Mouse (Mus musculus) NIH3T3 (cell line): ENCODE measurements at regions not wholly inside any gene's neighbourhood (a gene's known extent, or its start where the extent isn't known, plus 50 kb on each side); places are given as distances from the start of the nearest gene placed in this dataset.

Source experiments
- DNase-seq: peaks from one replicate; pipeline ENCODE4 v3.0.0-alpha.2; 2012; ENCODE audit warnings: low read depth

DNA sequence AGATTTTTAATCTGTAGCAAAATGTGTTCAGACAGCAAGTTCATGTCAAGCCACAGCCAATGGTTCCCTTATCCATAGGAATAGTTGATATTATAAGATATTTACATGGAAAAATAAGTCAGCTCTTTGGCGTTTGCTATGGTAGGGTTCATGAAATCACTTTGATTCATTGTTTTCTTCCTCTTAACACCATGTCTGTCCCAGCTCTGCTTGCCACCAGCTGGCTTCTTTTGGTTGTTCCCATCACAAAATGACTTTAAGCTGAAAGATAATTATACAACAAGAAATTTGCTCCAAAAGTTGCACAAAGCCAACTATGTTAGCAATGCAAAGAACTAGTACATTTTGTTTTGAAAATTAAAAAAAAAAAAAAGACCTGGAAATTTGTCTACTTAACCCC is 99.9 kb upstream of the Tcf21 start:
- DNase-seq: no peak

DNA sequence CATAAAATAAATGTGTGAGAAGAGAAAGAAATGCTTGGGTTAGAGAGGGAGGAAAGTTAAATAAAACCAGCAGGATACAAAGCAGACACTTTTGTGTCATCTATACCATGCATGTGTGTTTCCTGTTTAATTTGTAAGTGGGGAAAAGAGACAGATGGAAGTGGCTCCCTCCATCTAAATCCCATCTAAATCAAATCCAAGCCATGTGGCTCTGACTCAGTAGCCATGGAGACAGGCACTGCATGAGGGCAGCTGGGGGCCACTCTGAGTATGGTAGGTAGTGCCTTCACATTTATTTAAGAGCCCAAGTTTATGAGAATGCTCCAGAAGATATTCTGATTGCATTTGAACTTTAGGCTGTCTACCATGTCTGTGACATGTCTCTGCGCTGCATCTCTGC is 97.8 kb upstream of the Tcf21 start:
- no peak for DNase-seq

DNA sequence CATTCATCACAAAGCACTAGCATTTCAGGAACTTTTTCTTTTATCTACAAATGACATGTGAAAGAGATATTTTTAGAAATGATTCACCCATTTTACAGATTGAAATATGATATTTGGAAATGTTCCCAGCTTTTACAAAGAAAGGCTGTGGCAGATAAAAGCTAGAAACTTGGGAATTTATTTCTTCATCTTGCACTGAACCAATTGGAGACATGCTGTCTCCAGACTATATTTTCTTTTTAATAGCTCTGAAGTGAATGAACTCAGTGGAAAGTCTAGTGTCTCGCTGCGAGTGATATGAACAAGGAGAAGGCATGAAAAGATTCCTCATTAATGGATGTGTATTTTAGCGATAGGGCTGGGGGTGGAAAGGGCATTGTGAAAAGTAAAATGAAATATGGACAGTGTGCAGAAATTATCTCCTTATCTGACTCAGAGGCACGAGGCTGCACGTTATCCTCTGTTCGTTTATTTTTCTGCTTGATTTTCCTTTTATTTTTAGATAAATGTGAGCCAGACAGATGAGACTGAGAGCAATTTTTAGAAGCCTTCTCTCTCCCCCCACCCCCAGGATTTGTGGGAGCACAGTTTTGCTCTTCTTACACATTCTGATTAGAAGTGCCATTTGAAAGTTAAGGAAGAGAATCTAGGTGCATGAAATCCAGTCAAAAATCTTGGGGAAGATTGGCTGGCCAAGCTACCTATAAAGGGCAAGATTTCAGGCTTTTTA is 96.0 kb upstream of the Tcf21 start:
- DNase-seq: no peak

DNA sequence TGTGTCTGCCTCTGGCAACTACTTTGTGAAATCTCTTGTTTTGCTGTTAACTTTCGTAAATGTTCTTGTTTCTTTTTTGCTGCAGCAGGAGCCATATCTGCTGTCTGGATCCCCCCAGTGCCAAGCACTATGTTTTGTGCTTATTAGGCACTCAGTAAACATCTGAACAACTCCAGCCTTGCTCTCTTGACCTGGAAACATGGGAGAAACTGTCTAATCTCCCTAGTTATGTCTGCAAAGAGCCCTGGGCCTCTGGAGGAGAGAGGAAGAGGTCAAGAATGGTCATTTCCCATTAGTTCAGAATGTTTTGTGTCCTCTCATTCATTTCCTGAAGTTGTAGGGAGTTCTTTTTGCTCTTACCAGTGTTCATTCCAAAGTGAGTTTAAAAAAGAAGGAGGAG is 93.1 kb upstream of the Tcf21 start:
- DNase-seq: no peak

DNA sequence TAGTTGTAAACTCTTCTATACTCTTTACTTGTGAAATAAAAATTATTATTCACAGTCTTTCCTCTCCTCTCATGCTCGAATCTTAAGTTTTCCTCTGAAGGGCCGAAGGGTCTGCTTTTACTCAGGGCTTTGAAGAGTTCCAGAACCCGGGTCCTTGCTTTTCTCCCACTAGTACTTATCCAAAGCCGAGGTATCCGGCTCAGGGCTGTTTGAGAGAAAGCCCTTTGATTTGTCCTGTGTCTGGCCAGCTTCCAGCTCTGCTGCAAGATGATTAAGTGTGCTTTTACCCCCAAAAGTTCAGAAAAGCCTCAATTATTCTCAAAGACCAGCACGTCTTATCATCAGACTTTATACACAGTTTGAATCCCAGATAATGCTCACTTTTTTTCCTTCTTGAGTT is 88.7 kb upstream of the Tcf21 start:
- DNase-seq: no peak

DNA sequence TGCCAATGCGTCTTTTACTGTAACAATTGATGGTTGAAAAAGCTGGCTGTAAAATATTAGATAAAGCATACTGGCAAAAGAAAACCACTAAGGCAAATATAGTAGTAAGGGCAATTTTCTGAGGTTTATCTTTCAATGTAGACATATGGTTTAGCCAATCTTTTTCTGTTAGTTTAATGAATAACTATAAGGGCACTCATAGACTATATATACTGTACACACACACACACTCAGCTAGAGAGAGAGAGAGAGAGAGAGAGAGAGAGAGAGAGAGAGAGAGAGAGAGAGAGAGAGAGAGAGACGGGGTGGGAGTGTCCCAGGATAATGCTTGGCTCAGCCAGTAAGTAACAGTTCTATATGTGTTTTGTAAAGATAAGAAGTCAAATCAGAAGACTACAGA is 85.3 kb upstream of the Tcf21 start:
- no peak for DNase-seq

DNA sequence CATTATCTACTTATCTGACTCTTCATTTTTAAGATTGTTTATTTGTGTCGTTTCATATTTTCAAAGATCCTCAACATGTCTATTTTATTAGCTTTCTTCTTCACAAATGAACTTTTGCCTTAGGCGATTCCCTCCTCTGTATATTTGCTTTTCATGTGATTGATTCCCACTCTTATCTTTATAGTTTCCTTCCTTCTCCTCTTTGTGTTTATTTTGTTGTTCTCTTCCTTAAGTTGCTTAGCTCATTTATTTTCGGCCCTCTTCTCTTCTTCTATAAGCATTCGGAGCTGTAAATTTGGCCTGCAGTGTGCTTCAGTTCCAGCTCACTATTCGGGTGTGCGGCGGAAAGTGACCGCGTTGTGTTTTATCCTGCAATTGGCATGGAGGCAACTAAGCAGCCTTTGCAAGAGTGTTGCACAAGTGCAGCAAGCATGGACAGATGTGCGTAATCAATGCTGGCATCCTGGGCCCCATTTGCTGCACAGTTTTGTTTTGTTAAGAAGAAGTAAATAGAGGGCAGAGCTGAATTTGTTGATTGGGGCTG is 73.5 kb upstream of the Tcf21 start:
- DNase-seq: no peak

DNA sequence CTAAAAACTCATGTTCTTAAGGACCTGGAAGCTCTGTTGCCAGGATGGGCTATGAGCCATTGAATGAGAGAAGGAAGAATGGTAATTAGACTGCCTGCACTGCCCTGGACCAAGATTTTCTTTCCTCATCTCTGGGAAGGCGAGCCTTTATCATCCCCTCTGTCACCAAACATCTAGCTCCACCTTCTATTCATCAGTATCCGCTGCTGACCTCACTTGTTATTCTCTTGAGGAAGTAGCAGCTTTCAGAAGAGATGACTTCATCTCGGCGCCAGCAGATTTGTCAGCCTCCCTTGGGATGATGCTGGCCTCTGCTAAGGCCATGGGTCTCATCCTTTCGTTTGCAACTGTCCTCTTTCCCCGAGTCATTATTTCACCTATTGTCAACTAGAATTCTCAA is 67.5 kb upstream of the Tcf21 start:
- DNase-seq: no peak

DNA sequence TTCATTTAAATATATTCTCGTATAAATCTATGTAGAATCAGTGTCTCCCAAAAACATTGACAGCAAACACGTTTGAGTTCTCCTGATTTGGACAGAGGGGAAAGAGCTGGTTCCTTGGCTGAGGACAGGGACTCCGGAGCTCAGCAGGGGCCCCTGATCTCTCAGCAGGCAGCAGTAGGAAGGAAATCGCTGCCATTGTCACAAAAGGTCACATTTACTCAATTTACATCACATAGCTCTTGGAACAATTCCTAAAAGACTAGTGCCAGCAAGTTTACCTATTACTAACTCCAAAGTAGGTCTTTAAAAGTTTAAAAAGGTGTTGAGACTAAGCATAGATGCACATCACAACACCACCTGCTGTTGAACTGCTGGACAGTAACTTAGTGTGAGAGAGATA is 59.7 kb upstream of the Tcf21 start:
- no peak for DNase-seq

DNA sequence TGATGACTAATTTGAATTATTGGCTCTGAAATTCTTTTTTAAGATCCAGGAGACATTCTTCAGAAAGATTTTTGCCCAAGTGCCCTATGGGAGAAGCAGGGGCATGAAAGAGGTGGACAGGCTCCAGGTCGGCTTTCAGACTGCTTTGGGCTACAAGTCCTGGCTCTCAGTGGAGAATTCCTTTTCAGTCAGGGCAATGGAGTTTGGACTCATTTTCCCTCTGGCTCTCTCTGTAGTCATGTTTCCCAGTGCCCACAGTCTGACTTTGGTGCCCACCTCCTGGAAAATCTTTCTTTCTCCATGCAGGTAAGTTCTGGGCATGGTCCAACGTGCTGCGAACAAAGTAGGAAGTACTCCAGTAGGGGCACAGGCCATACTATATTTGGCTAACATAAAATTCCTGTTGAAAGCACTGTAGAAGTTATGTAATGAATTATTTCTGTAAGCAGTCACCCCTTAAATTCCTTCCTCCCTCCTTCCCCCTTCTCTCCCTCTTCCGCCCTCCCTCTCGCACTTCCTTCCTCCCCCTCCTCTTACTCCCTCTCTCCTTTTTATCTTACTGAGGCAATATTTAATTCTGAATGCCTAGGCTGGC is 57.7 kb upstream of the Tcf21 start:
- DNase-seq: no peak

DNA sequence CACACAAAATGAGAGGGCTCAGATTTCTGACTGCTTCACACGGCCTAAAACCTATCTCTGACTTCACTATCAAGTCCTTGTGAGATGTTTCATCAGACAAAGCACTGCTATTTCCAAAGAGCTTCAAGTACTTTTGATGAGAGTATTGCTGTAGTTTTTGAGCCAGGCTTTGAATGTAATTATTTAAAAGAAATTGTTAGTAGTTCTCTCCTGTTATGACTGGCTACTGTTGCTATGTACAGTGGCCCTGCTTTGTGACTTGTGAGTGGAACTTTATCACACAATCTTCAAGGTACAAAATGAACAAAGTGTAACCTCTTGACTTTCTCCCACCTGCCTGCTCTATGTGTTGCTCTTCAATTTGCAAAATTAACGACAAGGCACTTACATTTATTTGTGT is 57.1 kb upstream of the Tcf21 start:
- DNase-seq: no peak

DNA sequence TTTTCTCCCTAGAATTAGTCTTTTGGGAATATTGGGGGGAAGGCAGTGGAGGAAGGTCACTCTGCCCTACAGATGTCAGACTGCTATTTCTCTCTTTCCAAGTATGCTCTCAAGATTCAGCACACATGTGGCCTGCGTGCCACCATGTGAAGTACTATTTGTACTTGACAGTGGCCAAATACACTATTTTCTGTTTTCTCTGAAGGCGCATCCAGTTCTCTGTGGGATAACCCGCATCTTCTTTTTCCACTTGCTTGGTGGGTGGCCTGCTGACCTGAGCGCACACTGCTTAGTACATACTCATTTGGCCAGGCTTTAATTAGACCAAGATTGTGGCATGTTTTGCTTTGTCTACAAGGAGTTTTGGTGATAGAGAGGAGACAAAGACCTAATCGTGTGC is 55.7 kb upstream of the Tcf21 start:
- no peak for DNase-seq

DNA sequence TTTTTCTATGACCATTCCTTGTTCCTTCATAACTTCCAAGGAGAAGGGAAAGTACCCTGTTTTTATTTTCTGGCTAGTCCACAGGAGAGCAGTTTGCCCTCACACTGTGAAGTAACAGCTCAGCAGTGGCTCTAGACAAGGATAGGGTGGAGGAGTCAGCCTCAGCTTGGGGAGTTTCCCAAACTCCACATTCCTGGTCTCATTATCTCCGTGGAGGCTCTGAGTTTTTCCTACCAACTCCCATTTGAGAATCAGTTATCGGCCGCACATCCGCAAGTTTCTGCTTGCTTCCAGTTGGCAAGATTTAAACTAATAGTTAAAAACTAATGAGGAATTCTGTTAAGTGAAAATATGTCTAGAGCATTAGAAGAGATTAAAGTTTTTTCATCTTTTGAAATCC is 55.2 kb upstream of the Tcf21 start:
- DNase-seq: no peak
